Mouse (Mus musculus) midbrain, postnatal 0 days (tissue): ENCODE measurements around the gene Pcca. TPM values are rescaled to one million over a fixed set of nuclear protein-coding genes. Genes with fewer than 3 reads are reported as not detected.
A peak's percentile ranks its signal among the peaks of the same experiment; 100 is the strongest.
"Not testable (repeated sequence)": the region's sequence is repeated elsewhere in the genome, so short reads cannot be mapped to it uniquely, and the experiment has no call there.

ENCODE experiments used
- ATAC-seq: fragments of 200-750 bp; cut with Nextera tagmentation; 2 replicates; pipeline ENCODE4 v1.8.0; 2017; ENCODE audit warnings: moderate number of reproducible peaks, mild to moderate bottlenecking, moderate TSS enrichment, moderate library complexity; ENCODE audit not compliant: low FRiP score
- DNase-seq: peaks from one replicate; pipeline ENCODE4 v3.0.0-alpha.2; 2015; ENCODE audit warnings: low spot score
- H3K27ac ChIP-seq: fragments of 300-500 bp; sonication (generic); 2 replicates; pipeline ENCODE4 v1.5.1; 2014; ENCODE audit warnings: low read depth, mild to moderate bottlenecking, low read length, mixed read lengths
- H3K27me3 ChIP-seq: fragments of 300-500 bp; sonication (generic); 2 replicates; pipeline ENCODE4 v1.6.1; 2014; ENCODE audit warnings: low read length, control low read depth, mixed read lengths; ENCODE audit not compliant: insufficient read depth
- H3K36me3 ChIP-seq: fragments of 300-500 bp; sonication (generic); 2 replicates; pipeline ENCODE4 v1.6.1; 2014; ENCODE audit warnings: low read length, control low read depth, mixed read lengths; ENCODE audit not compliant: insufficient read depth
- H3K4me1 ChIP-seq: fragments of 300-500 bp; sonication (generic); 2 replicates; pipeline ENCODE4 v1.6.1; 2014; ENCODE audit warnings: mild to moderate bottlenecking, control low read depth, antibody characterized with exemption, low read length, mixed read lengths; ENCODE audit not compliant: insufficient read depth
- H3K4me2 ChIP-seq: fragments of 300-500 bp; sonication (generic); 2 replicates; pipeline ENCODE4 v1.6.1; 2014; ENCODE audit warnings: low read depth, mild to moderate bottlenecking, low read length, mixed read lengths; ENCODE audit not compliant: poor library complexity, severe bottlenecking
- H3K4me3 ChIP-seq: fragments of 300-500 bp; sonication (generic); 2 replicates; pipeline ENCODE4 v1.5.1; 2014; ENCODE audit warnings: low read depth, mild to moderate bottlenecking, low read length, moderate library complexity
- H3K9ac ChIP-seq: fragments of 300-500 bp; sonication (generic); replicated peaks from 2 replicates; pipeline ENCODE4 v1.6.1; 2014; ENCODE audit warnings: mild to moderate bottlenecking, low read length, moderate library complexity, mixed read lengths; ENCODE audit not compliant: poor library complexity, severe bottlenecking
- H3K9me3 ChIP-seq: fragments of 300-500 bp; sonication (generic); 2 replicates; pipeline ENCODE4 v1.6.1; 2016; ENCODE audit warnings: low read length, control low read depth
- CTCF ChIP-seq: IDR thresholded peaks from 2 replicates; pipeline ENCODE4 v1.5.1; 2016; ENCODE audit warnings: antibody characterized with exemption, mild to moderate bottlenecking
- WGBS: fragments of 180-500 bp; shearing (Covaris S2); extraction: QIAGEN DNeasy Blood & Tissue Kit; methylation state at CpG from one replicate; pipeline ENCODE4 v1.1.7; 2014; 5-methylcytosine and 5-hydroxymethylcytosine counted together
- polyA plus RNA-seq: library from polyadenylated mRNA; unstranded; fragments of >200 nt; fragmentation: Nextera tagmentation; extraction: Ambion mirVana; gene quantifications from 2 replicates; pipeline ENCODE4 v1.2.1, GENCODE M21; 2015
- total RNA-seq: library from RNA; depleted of rRNA; stranded (reverse); fragments of >200 nt; gene quantifications from 2 replicates; pipeline ENCODE4 v1.2.3, GENCODE M21; 2014

The Pcca gene
- total and polyA plus RNA-seq, 2 experiments from 2014 or later, result 16.7 to 27.2 TPM

DNA sequence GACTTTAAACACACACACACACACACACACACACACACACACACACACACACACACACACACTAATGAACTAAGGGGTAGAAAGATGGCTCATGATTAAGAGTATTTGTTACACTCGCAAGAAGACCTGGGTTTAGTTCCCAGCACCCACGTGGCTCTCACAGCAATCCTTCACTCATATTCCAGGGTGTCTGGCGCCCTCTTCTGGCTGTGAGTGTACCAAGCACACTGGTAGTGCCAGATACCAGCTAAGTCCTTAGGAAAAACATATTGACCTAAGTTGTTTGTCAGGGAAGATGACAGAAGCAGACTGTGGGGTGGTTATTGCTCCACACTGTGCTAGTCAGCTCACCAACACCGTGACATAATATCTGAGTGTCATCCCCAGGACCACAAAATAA is 43.7 kb downstream of the Pcca start:
- no peak for DNase-seq
- WGBS, result 89% methylated on average over 4 of the region's 4 CpGs
- H3K4me1 ChIP-seq, result no peaks in the 10 kb centered on the region
- H3K27me3 ChIP-seq, result no peaks in the 10 kb centered on the region
- peak; percentile 31 for TF ChIP-seq CTCF
- H3K4me3 ChIP-seq, result no peak overlapping the region
- no peak overlapping the region for H3K27ac ChIP-seq
- no peaks in the 10 kb centered on the region for H3K36me3 ChIP-seq
- no peaks in the 10 kb centered on the region for H3K9me3 ChIP-seq
- no peak overlapping the region for H3K9ac ChIP-seq
- no peak for ATAC-seq
- H3K4me2 ChIP-seq, result no peak overlapping the region

DNA sequence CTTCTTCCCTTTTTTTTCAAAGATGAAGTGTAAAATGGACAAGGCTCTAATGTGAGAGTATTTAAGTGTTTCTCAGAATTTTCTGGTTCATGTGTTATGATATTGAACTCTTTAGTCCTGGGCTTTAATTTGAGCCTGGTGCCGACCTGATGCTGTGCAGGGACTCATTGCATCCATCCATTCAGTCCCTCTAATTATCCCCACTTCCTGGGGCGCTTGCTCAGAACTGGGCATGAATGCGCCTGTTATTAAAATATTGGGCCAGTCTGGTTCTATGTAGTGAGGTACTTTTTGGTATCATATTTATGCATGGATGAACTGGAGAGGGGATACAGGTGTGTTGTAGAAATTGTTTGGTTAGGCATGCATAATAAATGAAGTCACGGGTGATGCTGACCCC is 47.9 kb downstream of the Pcca start:
- Histone ChIP-seq H3K4me2 (no peak overlapping the region), H3K4me1 (no peaks in the 10 kb centered on the region), H3K27ac (no peak overlapping the region), H3K27me3 (no peaks in the 10 kb centered on the region), H3K4me3 (no peak overlapping the region), H3K36me3 (no peaks in the 10 kb centered on the region), H3K9me3 (no peaks in the 10 kb centered on the region), H3K9ac (no peak overlapping the region)
- ATAC-seq, result no peak
- 79% methylated on average over 4 of the region's 4 CpGs for WGBS
- TF ChIP-seq CTCF, result no peak
- DNase-seq, result no peak

DNA sequence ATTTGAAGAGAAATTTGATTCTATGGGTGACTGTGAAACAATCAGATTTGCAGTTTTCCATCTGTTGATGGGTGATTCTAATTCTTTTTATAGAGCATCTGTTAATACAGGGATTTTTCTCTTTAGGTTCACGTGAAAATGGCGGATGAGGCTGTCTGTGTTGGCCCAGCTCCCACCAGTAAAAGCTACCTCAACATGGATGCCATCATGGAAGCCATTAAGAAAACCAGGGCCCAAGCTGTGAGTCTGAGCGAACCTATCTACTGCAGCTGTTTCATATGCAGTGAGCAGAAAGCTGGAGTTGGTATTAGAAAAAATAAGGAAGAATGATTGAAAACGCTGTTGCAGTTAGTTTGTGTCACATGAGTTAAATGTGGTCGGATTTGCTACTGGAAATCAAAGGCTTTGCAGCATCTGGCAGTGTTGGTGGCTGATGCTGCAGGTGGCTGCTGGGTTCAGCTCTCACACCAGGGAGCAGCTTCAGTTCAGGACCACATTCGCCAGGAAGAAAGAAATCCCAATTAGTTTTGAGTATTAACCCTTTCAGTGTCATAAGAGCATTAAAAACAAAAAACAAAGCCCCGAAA is 48.5 kb downstream of the Pcca start:
- Histone ChIP-seq H3K4me2 (no peak overlapping the region), H3K4me1 (no peaks in the 10 kb centered on the region), H3K36me3 (no peaks in the 10 kb centered on the region), H3K27ac (no peak overlapping the region), H3K27me3 (no peaks in the 10 kb centered on the region), H3K4me3 (no peak overlapping the region), H3K9me3 (no peaks in the 10 kb centered on the region), H3K9ac (no peak overlapping the region)
- no peak for TF ChIP-seq CTCF
- WGBS, result 53% methylated on average over 7 of the region's 7 CpGs
- ATAC-seq, result no peak
- DNase-seq, result no peak

DNA sequence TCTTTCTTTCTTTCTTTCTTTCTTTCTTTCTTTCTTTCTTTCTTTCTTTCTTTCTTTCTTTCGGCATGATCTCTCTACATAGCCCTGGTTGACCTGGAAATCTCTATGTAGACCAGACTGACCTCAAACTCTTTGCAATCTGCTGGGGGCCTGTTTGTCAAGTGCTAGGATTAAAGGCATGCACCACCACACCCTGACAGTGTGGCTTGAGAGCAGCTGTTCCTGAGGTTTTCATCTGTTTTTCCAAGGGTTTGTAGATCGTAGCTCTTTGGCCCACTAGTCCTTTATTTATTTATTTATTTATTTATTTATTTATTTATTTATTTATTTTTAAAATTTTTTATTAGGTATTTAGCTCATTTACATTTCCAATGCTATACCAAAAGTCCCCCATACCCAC is 50.0 kb downstream of the Pcca start:
- H3K9me3 ChIP-seq, H3K4me1 ChIP-seq, H3K36me3 ChIP-seq, DNase-seq, H3K9ac ChIP-seq, H3K4me3 ChIP-seq, H3K27ac ChIP-seq, H3K4me2 ChIP-seq, ATAC-seq, H3K27me3 ChIP-seq: not testable (repeated sequence)
- WGBS, result 86% methylated on average over 2 of the region's 2 CpGs

DNA sequence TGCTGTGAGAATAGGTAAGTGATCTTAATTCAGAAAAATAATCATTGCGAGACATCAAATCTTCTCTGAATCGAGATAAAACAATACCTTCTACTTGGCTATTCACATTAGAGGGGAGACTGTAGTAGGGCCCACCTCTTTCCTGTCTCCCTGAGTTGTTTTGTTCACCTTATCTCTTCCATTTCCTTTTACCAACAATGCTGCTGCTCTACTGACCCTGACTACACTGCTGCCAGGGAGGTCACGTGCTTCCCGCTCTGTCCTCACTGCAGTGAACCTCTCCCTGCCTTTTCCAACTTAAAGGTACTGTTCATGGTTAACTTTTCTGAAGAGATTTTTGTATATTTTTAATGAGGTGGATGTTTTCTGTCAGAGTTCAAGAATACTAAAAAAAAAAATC is 52.8 kb downstream of the Pcca start:
- 91% methylated on average over 4 of the region's 4 CpGs for WGBS
- DNase-seq (no peak), ATAC-seq (no peak)
- H3K27ac ChIP-seq, result no peak overlapping the region
- no peaks in the 10 kb centered on the region for H3K4me1 ChIP-seq
- no peaks in the 10 kb centered on the region for H3K9me3 ChIP-seq
- TF ChIP-seq CTCF, result no peak
- no peaks in the 10 kb centered on the region for H3K27me3 ChIP-seq
- H3K36me3 ChIP-seq, result no peaks in the 10 kb centered on the region
- no peak overlapping the region for H3K4me2 ChIP-seq
- H3K4me3 ChIP-seq, result no peak overlapping the region
- H3K9ac ChIP-seq, result no peak overlapping the region

DNA sequence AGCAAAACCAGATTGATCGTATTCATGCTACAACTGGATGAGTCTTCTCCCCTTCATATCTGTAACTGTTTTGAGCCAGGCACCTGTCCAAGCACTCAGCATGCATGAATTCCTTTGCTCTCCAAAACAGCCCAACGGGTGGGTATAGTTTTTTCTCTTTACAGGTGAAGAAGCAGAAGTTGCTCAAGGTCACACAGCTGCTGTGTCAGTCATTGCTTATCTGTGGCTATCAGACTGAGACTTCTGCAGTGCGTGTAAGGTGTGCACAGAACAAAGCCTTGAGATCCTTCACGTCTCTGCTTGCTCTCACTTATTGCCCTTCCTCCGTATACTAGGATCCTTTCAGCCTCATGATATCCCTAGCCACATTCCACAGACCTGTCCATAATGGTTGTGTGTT is 63.4 kb downstream of the Pcca start:
- H3K4me1 ChIP-seq, result no peaks in the 10 kb centered on the region
- H3K4me3 ChIP-seq, result no peak overlapping the region
- no peaks in the 10 kb centered on the region for H3K27me3 ChIP-seq
- H3K4me2 ChIP-seq, result no peak overlapping the region
- H3K27ac ChIP-seq, result no peak overlapping the region
- 88% methylated on average over 5 of the region's 5 CpGs for WGBS
- H3K9ac ChIP-seq, result no peak overlapping the region
- ATAC-seq (no peak), DNase-seq (no peak)
- no peaks in the 10 kb centered on the region for H3K9me3 ChIP-seq
- no peaks in the 10 kb centered on the region for H3K36me3 ChIP-seq
- TF ChIP-seq CTCF, result no peak
